Mouse (Mus musculus): ENCODE measurements around the gene Srpk2. TPM values are rescaled to one million over a fixed set of nuclear protein-coding genes. Genes with fewer than 3 reads are reported as not detected.

Gene Srpk2
- total and polyA plus RNA-seq, 3 experiments: 11.2 to 41.7 (median 16.9) TPM

DNA sequence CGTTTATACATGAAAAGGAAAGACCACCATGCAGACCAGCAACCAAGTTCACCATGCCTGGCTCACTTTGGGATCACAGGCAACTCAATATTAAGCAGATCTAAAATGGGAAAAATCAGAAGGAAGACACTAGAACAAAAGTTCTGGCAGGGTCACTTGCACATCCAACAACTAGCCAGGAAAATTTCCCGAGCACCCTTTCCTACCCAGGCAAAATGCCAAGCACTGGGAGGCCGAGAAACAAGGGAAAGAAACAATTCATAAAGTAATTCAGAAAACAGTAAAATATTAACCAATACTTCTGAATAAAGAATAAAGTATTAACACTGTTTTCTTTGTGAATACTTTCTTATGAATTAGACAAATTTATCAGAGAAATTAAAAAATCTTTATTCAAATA lies 85.2 kb downstream of the Srpk2 start:
- Histone ChIP-seq H3K9ac (ENCODE audit: control insufficient read depth, low read depth, low read length, poor library complexity, severe bottlenecking) (no peak overlapping the region), H3K9me3 (replicated peaks; ENCODE audit: insufficient read depth, low read length) (no peaks in the 10 kb centered on the region), H3K27ac (ENCODE audit: control insufficient read depth, low read depth, low read length) (no peak overlapping the region), H3K4me1 (ENCODE audit: control insufficient read depth in 1 of 2, insufficient read depth in 2 of 2, low read length in 2 of 2) (peaks cover 32 to 42% of the 10 kb centered on the region in 2 experiments), H3K4me3 (ENCODE audit: control insufficient read depth in 1 of 2, insufficient read depth in 1 of 2, low read depth in 2 of 2, low read length in 2 of 2) (no peak overlapping the region), H3K79me2 (ENCODE audit: control insufficient read depth, insufficient read depth, low read length, poor library complexity) (peaks cover 4% of the 10 kb centered on the region; the same call in 1 of the 2 replicates), H3K36me3 (ENCODE audit: control insufficient read depth in 1 of 2, insufficient read depth in 2 of 2, low read length in 2 of 2) (peaks cover 0 to 39% of the 10 kb centered on the region in 2 experiments; a peak in 3 of 4 replicates), H3K27me3 (ENCODE audit: control insufficient read depth in 1 of 2, insufficient read depth in 2 of 2, low read length in 2 of 2) (no peaks in the 10 kb centered on the region)
- no peak for DNase-seq (ENCODE audit: low read depth, low spot score)
- TF ChIP-seq CHD1 (IDR thresholded peaks at IDR 0.05; ENCODE audit: low read depth, low read length) (no peak), RAD21 (IDR thresholded peaks at IDR 0.05; ENCODE audit: low read depth, low read length) (no peak), HCFC1 (IDR thresholded peaks at IDR 0.05; ENCODE audit: low read depth, low read length) (no peak), ZKSCAN1 (IDR thresholded peaks at IDR 0.05; ENCODE audit: low read depth, low read length) (no peak), MAFK (IDR thresholded peaks at IDR 0.05; ENCODE audit: borderline replicate concordance, low read depth, low read length) (no peak), NELFE (IDR thresholded peaks at IDR 0.05; ENCODE audit: low read depth, low read length) (no peak), ETS1 (IDR thresholded peaks at IDR 0.05; ENCODE audit: low read depth, low read length) (no peak), MYC (IDR thresholded peaks at IDR 0.05; ENCODE audit: low read depth, low read length) (no peak), SMC3 (IDR thresholded peaks at IDR 0.05; ENCODE audit: low read depth, low read length) (no peak), EP300 (IDR thresholded peaks at IDR 0.05; ENCODE audit: low read depth in 1 of 2, low read length in 2 of 2) (no peak), USF2 (IDR thresholded peaks at IDR 0.05; ENCODE audit: borderline replicate concordance in 1 of 2, insufficient read depth in 1 of 2, low read depth in 1 of 2, low read length in 2 of 2) (no peak), TBP (IDR thresholded peaks at IDR 0.05; ENCODE audit: low read depth, low read length) (no peak), UBTF (IDR thresholded peaks at IDR 0.05; ENCODE audit: borderline replicate concordance, insufficient read depth, low read depth, low read length) (no peak), SIN3A (IDR thresholded peaks at IDR 0.05; ENCODE audit: low read length) (no peak), MAX (IDR thresholded peaks at IDR 0.05; ENCODE audit: low read length) (no peak), MAZ (IDR thresholded peaks at IDR 0.05; ENCODE audit: low read depth, low read length) (no peak), MYB (IDR thresholded peaks at IDR 0.05; ENCODE audit: low read depth, low read length) (no peak), CTCF (IDR thresholded peaks at IDR 0.05 in 2 of 3, conservative IDR thresholded peaks at IDR 0.05 in 1 of 3; ENCODE audit: control insufficient read depth in 1 of 3, insufficient read depth in 1 of 3, low read depth in 2 of 3, low read length in 3 of 3, poor library complexity in 1 of 3, severe bottlenecking in 1 of 3) (no peak), ZMIZ1 (IDR thresholded peaks at IDR 0.05; ENCODE audit: low read depth, low read length) (no peak)

DNA sequence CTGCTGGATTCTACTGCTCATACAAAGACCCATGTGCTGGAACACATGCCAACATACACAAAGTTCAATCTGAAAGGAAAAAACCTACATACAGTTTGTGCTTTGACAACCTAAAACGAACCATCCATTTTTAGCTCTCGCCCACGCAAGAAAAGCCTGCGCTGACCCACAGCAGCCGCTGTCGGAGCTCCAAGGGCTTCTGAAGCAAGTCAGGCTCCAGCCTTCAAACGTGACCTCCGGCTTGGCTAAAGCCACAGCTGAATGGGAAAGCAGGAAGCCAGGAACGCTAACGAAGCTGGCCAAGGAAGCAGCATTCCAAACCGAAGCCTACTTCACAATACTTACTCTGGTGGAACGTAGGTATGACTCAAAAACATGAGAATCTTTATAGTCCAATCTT lies 85.9 kb downstream of the Srpk2 start:
- H3K9me3 ChIP-seq (replicated peaks; ENCODE audit: insufficient read depth, low read length): no peaks in the 10 kb centered on the region
- no peak overlapping the region for H3K4me3 ChIP-seq (ENCODE audit: control insufficient read depth in 1 of 2, insufficient read depth in 1 of 2, low read depth in 2 of 2, low read length in 2 of 2)
- TF ChIP-seq CTCF (IDR thresholded peaks at IDR 0.05 in 2 of 3, conservative IDR thresholded peaks at IDR 0.05 in 1 of 3; ENCODE audit: control insufficient read depth in 1 of 3, insufficient read depth in 1 of 3, low read depth in 2 of 3, low read length in 3 of 3, poor library complexity in 1 of 3, severe bottlenecking in 1 of 3) (no peak), POLR2A (IDR thresholded peaks at IDR 0.05; ENCODE audit: control insufficient read depth in 1 of 2, insufficient read depth in 1 of 2, low read depth in 1 of 2, low read length in 2 of 2, poor library complexity in 1 of 2) (no peak), SMC3 (IDR thresholded peaks at IDR 0.05; ENCODE audit: low read depth, low read length) (no peak), MAX (IDR thresholded peaks at IDR 0.05; ENCODE audit: low read length) (no peak), TCF12 (IDR thresholded peaks at IDR 0.05; ENCODE audit: low read depth, low read length) (no peak)
- peak overlapping the region; percentile 48 for H3K27ac ChIP-seq (ENCODE audit: control insufficient read depth, low read depth, low read length)
- no peak for DNase-seq (ENCODE audit: low read depth, low spot score)
- H3K36me3 ChIP-seq (ENCODE audit: control insufficient read depth in 1 of 2, insufficient read depth in 2 of 2, low read length in 2 of 2): peaks cover 0 to 32% of the 10 kb centered on the region in 2 experiments; a peak in 3 of 4 replicates
- no peaks in the 10 kb centered on the region for H3K27me3 ChIP-seq (ENCODE audit: control insufficient read depth in 1 of 2, insufficient read depth in 2 of 2, low read length in 2 of 2)
- peaks cover 4% of the 10 kb centered on the region; the same call in 1 of the 2 replicates for H3K79me2 ChIP-seq (ENCODE audit: control insufficient read depth, insufficient read depth, low read length, poor library complexity)
- peaks cover 26 to 38% of the 10 kb centered on the region in 2 experiments for H3K4me1 ChIP-seq (ENCODE audit: control insufficient read depth in 1 of 2, insufficient read depth in 2 of 2, low read length in 2 of 2)
- no peak overlapping the region for H3K9ac ChIP-seq (ENCODE audit: control insufficient read depth, low read depth, low read length, poor library complexity, severe bottlenecking)
